Mouse (Mus musculus): ENCODE measurements at regions not wholly inside any gene's neighbourhood (a gene's known extent, or its start where the extent isn't known, plus 50 kb on each side); places are given as distances from the start of the nearest gene placed in this dataset.
A peak's percentile ranks its signal among the peaks of the same experiment; 100 is the strongest.

DNA sequence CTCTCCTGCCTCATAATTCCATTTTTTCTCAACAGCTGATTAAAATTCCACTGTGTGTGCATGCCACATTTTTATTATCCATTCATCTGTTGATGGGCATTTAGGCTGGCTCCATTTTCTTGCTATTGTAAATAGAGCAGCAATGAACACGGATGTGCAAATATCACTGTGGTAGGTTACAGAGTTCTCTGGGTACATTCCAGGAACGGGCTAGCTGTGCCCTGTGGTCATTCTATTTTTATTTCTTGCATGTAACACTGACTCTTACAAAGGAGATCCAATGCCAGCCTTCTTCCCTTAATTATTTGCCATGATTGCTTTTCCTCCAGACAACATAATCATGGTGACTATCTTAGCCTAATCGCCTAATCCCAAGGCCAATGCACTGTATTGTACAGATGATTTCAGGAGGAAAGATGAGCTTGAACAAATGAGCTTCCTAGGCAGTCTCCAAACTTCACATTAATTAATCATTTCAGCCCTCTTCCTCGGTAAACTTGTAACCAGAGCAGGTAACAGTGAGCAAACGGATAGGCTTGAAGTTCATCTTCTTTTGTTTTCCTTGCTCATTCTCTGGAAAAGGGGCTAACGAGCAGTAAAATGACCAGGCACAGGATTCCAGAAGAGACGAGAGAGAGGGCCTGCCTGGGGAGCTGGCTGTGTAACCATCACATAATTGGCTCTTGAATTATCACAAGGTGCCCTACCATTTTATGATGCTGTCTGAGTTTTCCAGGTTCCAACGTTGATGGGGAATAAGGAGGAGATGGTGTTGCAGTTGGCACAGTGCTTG is 77.6 kb upstream of the Ppp2r3a start:
- no peaks in the 10 kb centered on the region for H3K36me3 ChIP-seq
- peak; percentile 79 for ATAC-seq (replicated peaks; ENCODE audit: low FRiP score)
- no peak overlapping the region for H3K27ac ChIP-seq
- no peak overlapping the region for H3K9ac ChIP-seq
- no peaks in the 10 kb centered on the region for H3K9me3 ChIP-seq (replicated peaks)
- H3K4me2 ChIP-seq: no peak overlapping the region
- peaks cover 5% of the 10 kb centered on the region for H3K4me1 ChIP-seq
- no peaks in the 10 kb centered on the region for H3K27me3 ChIP-seq
- WGBS: 39% methylated on average over 8 of the region's 8 CpGs
- H3K4me3 ChIP-seq (replicated peaks): no peak overlapping the region

DNA sequence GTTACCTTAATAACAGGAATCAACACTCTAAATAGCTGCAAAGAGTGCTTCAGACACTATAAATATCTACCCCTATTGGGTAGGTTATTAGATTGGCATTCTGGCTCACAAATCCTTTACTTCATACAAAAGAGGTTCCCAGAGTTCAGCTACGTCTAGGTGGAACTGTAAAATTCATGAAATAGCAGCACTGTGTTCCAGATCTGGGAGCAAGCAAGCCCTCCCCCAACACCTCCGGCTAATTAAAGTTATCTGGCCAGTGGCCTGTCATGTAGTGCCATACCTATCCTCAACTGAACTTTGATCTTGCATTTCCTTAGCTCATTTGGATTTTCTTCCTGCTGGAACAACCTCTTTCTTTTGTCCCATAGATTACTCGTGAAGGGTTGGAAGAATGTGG is 75.4 kb upstream of the Ppp2r3a start:
- Histone ChIP-seq H3K9me3 (replicated peaks) (no peaks in the 10 kb centered on the region), H3K36me3 (no peaks in the 10 kb centered on the region), H3K4me1 (peaks cover 5% of the 10 kb centered on the region), H3K27me3 (no peaks in the 10 kb centered on the region), H3K9ac (no peak overlapping the region), H3K4me3 (replicated peaks) (no peak overlapping the region), H3K27ac (no peak overlapping the region), H3K4me2 (no peak overlapping the region)
- no peak for ATAC-seq (replicated peaks; ENCODE audit: low FRiP score)
- WGBS: 41% methylated on average over 3 of the region's 3 CpGs

DNA sequence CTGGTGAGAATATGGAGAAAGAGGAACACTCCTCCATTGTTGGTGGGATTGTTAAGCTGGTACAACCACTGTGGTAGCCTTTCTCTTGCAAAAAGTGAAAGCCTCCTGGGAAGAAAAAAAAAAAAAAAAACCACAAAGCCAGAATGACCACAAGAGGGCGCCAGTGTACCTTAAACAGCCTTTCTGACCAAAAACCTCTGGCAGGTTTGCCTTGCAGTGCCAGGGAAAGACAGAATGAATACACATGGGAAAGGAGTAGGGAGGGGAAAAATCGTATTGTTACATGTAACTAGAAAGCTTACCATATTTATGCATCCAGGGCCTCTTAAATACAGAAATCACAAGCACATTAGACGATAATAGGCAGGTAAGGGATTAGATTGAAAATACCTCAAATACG is 62.4 kb upstream of the Ppp2r3a start:
- Histone ChIP-seq H3K9ac (no peak overlapping the region), H3K36me3 (no peaks in the 10 kb centered on the region), H3K4me1 (no peaks in the 10 kb centered on the region), H3K27me3 (peaks cover 9% of the 10 kb centered on the region; the same call in 1 of the 2 replicates), H3K4me3 (replicated peaks) (no peak overlapping the region), H3K4me2 (no peak overlapping the region), H3K27ac (no peak overlapping the region), H3K9me3 (replicated peaks) (no peaks in the 10 kb centered on the region)
- ATAC-seq (replicated peaks; ENCODE audit: low FRiP score): no peak
- WGBS: 44% methylated on average over 4 of the region's 4 CpGs

DNA sequence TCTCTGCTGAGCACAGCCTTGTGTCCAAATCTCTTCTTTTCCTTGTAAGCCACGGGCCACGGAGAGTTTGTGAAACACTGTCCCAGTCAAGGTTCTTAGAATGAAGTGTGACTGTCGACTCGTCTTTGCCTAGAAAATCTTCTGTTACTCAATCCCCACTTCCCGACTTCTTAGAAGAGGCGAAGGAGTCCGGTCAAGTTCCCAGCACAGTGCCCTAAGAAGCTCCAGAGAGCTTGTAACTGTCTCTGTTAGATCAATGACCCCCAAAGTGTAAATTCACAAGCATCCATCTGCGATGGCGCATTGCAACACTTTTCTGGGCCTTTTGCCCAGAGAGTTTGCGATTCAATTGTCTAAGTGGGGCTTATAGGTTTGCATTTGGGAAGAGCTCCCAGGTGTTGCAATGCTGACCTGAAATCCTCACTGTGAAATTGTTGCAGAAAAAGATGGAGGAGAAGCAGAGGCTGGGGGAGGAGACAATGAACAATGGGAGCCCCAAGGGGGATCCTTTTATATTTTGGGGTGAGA is 54.9 kb upstream of the Ppp2r3a start:
- Histone ChIP-seq H3K27ac (no peak overlapping the region), H3K4me1 (no peaks in the 10 kb centered on the region), H3K9me3 (replicated peaks) (no peaks in the 10 kb centered on the region), H3K4me3 (replicated peaks) (no peak overlapping the region), H3K36me3 (no peaks in the 10 kb centered on the region), H3K27me3 (no peaks in the 10 kb centered on the region), H3K9ac (no peak overlapping the region), H3K4me2 (no peak overlapping the region)
- ATAC-seq (replicated peaks; ENCODE audit: low FRiP score): no peak
- 91% methylated on average over 10 of the region's 10 CpGs for WGBS

DNA sequence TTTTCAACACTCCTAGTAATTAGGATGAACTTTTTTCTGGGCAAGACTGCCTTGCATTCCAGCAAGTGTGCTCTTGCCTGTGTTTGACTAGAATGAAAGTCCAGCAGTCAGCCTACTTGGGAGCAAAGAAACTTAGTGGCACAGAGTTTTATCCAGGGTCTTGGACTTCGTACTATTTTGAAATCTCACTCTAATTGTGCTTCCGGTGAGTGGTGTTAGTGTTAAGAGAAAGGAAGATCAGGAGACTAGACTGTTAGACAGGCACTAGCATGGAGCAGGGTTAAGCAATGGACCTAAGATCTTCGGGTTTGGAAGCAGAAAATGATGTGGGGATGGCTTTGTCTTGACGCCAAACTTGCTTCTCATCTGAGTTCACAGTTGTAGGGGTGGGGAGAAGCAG is 54.1 kb upstream of the Ppp2r3a start:
- no peak overlapping the region for H3K9ac ChIP-seq
- no peak for ATAC-seq (replicated peaks; ENCODE audit: low FRiP score)
- H3K4me1 ChIP-seq: no peaks in the 10 kb centered on the region
- no peak overlapping the region for H3K4me2 ChIP-seq
- no peak overlapping the region for H3K4me3 ChIP-seq (replicated peaks)
- no peaks in the 10 kb centered on the region for H3K27me3 ChIP-seq
- no peaks in the 10 kb centered on the region for H3K9me3 ChIP-seq (replicated peaks)
- no peak overlapping the region for H3K27ac ChIP-seq
- no peaks in the 10 kb centered on the region for H3K36me3 ChIP-seq
- 81% methylated on average over 4 of the region's 4 CpGs for WGBS

All from kidney, embryonic 15.5 days (tissue).